Mouse (Mus musculus): ENCODE data around the gene Fgf18. TPM values are rescaled to one million over a fixed set of nuclear protein-coding genes. Genes with fewer than 3 reads are reported as not detected.

The Fgf18 gene
- total and polyA plus RNA-seq, 3 experiments, result 0.15 to 0.40 TPM; not detected in 1

GRCm38 (mm10) chr11:33119116-33119515, 28.1 kb downstream of the Fgf18 start:
- Histone ChIP-seq H3K4me1 (ENCODE audit: control insufficient read depth in 1 of 2, insufficient read depth in 2 of 2, low read length in 2 of 2) (no peaks in the 10 kb centered on the region), H3K27ac (ENCODE audit: control insufficient read depth, low read depth, low read length) (no peak overlapping the region), H3K9me3 (replicated peaks; ENCODE audit: insufficient read depth, low read length) (no peaks in the 10 kb centered on the region), H3K27me3 (ENCODE audit: control insufficient read depth in 1 of 2, insufficient read depth in 2 of 2, low read length in 2 of 2) (no peaks in the 10 kb centered on the region), H3K9ac (ENCODE audit: control insufficient read depth, low read depth, low read length, poor library complexity, severe bottlenecking) (no peak overlapping the region), H3K79me2 (ENCODE audit: control insufficient read depth, insufficient read depth, low read length, poor library complexity) (no peaks in the 10 kb centered on the region), H3K4me3 (ENCODE audit: control insufficient read depth in 1 of 2, insufficient read depth in 1 of 2, low read depth in 2 of 2, low read length in 2 of 2) (no peak overlapping the region), H3K36me3 (ENCODE audit: control insufficient read depth in 1 of 2, insufficient read depth in 2 of 2, low read length in 2 of 2) (no peaks in the 10 kb centered on the region; a peak in 1 of 4 replicates)
- no peak for DNase-seq (ENCODE audit: low read depth, low spot score)
- TF ChIP-seq ZKSCAN1 (IDR thresholded peaks at IDR 0.05; ENCODE audit: low read depth, low read length) (no peak), ETS1 (IDR thresholded peaks at IDR 0.05; ENCODE audit: low read depth, low read length) (no peak), E2F4 (IDR thresholded peaks at IDR 0.05; ENCODE audit: borderline replicate concordance, low read depth, low read length) (no peak), USF1 (IDR thresholded peaks at IDR 0.05; ENCODE audit: low read depth, low read length) (no peak), ZMIZ1 (IDR thresholded peaks at IDR 0.05; ENCODE audit: low read depth, low read length) (no peak), GATA1 (IDR thresholded peaks at IDR 0.05; ENCODE audit: low read depth, low read length) (no peak), CHD1 (IDR thresholded peaks at IDR 0.05; ENCODE audit: low read depth, low read length) (no peak), MEF2A (IDR thresholded peaks at IDR 0.05; ENCODE audit: extremely low read depth, insufficient replicate concordance, low read depth, low read length, poor library complexity, severe bottlenecking) (no peak), CHD2 (IDR thresholded peaks at IDR 0.05; ENCODE audit: low read length) (no peak), MAX (IDR thresholded peaks at IDR 0.05; ENCODE audit: low read length) (no peak), MXI1 (IDR thresholded peaks at IDR 0.05; ENCODE audit: low read depth, low read length) (no peak), POLR2AphosphoS2 (IDR thresholded peaks at IDR 0.05; ENCODE audit: low read length) (no peak), ELF1 (IDR thresholded peaks at IDR 0.05; ENCODE audit: low read depth, low read length) (no peak), NRF1 (IDR thresholded peaks at IDR 0.05; ENCODE audit: insufficient read depth, low read depth, low read length, poor library complexity, severe bottlenecking) (no peak), GABPA (IDR thresholded peaks at IDR 0.05; ENCODE audit: low read depth, low read length) (no peak), JUND (IDR thresholded peaks at IDR 0.05; ENCODE audit: low read depth, low read length) (no peak), POLR2A (IDR thresholded peaks at IDR 0.05; ENCODE audit: control insufficient read depth in 1 of 2, insufficient read depth in 1 of 2, low read depth in 1 of 2, low read length in 2 of 2, poor library complexity in 1 of 2) (no peak), MAZ (IDR thresholded peaks at IDR 0.05; ENCODE audit: low read depth, low read length) (no peak)

- peak; percentile 17 for DNase-seq (ENCODE audit: low read depth, low spot score)
- Histone ChIP-seq H3K79me2 (ENCODE audit: control insufficient read depth, insufficient read depth, low read length, poor library complexity) (no peaks in the 10 kb centered on the region), H3K4me3 (ENCODE audit: control insufficient read depth in 1 of 2, insufficient read depth in 1 of 2, low read depth in 2 of 2, low read length in 2 of 2) (no peak overlapping the region), H3K36me3 (ENCODE audit: control insufficient read depth in 1 of 2, insufficient read depth in 2 of 2, low read length in 2 of 2) (no peaks in the 10 kb centered on the region; a peak in 1 of 4 replicates), H3K27me3 (ENCODE audit: control insufficient read depth in 1 of 2, insufficient read depth in 2 of 2, low read length in 2 of 2) (no peaks in the 10 kb centered on the region), H3K27ac (ENCODE audit: control insufficient read depth, low read depth, low read length) (no peak overlapping the region), H3K9me3 (replicated peaks; ENCODE audit: insufficient read depth, low read length) (no peaks in the 10 kb centered on the region), H3K9ac (ENCODE audit: control insufficient read depth, low read depth, low read length, poor library complexity, severe bottlenecking) (no peak overlapping the region), H3K4me1 (ENCODE audit: control insufficient read depth in 1 of 2, insufficient read depth in 2 of 2, low read length in 2 of 2) (no peaks in the 10 kb centered on the region)
- TF ChIP-seq NELFE (IDR thresholded peaks at IDR 0.05; ENCODE audit: low read depth, low read length), result no peak
- peak; percentile 72 for TF ChIP-seq USF1 (IDR thresholded peaks at IDR 0.05; ENCODE audit: low read depth, low read length)
Measured at GRCm38 (mm10) chr11:33118480-33118879, 28.7 kb downstream of the Fgf18 start.

All from MEL (cell line).